Mouse (Mus musculus) skeletal muscle tissue, adult 2 months (tissue): ENCODE data around the gene Cacna1c.
"Not testable (repeated sequence)": the region's sequence is repeated elsewhere in the genome, so short reads cannot be mapped to it uniquely, and the experiment has no call there.

Source experiments
- DNase-seq: peaks from one replicate; pipeline ENCODE4 v3.0.0-alpha.2; 2012; ENCODE audit warnings: low read depth, low spot score

The Cacna1c gene

DNA sequence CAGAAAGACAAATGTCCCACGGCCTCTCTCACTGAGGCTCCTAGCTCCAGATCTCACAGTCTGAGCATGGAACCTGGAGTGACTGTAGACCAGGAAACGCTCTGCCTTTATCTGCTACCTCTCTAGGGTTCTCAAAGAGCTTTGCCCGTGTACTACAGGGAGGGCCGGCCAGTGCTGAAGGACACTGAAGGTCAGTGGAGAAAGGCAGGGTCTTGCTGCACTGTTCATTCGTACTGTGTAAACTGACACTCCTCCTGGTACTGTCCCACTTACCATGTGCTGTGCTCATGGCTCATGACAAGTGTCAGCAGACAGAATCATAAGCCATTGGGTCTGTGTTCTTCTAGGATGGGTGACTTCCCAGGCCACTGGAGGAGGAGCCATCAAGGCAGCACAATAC, 17.2 kb upstream of the Cacna1c start:
- no peak for DNase-seq

GRCm38 (mm10) chr6:119206006-119206405, 9.8 kb upstream of the Cacna1c start:
- not testable (repeated sequence) for DNase-seq

- no peak for DNase-seq
These were observed 8.7 kb upstream of the Cacna1c start for GRCm38 (mm10) chr6:119204915-119205314.

DNA sequence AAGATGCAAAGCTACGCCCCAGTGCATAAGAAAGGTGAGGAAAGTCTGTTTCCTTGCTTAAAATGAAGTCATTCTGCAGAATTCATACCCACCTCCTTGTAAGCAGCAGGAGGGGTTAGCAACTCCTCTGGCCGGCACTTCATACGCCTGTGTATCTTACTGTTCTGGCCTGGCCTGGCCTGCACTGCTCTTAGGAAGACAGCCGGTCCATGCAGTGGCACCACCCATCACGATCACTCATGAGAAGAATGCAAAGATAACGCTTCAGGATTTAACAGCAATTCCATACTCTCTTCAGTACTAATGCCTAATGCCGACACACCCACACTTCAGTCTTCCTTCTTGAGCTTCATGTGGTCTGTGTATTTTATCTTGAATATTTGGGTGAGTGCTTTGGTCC, 8.1 kb upstream of the Cacna1c start:
- DNase-seq = no peak

GRCm38 (mm10) chr6:119201575-119201974, 5.4 kb upstream of the Cacna1c start:
- DNase-seq = no peak

DNA sequence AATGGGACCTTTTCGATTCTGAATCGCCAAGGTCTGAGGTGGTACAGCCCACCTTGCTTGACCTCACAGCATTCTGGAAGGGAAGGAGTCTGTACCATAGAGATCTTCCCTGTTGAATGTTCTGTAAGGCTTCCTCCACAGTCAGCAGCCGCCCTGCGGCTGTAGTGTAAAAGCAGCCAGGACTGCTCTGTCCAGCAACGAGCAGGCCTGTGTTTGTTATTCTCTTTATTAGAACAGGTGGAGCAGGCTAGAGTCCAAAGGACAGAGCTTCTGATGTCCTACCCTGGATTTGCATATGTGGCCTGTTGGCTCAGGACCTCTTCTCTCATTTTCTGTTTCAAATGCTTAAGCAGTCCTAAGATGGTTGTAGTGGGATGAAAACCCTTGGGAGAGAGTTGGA, 4.1 kb upstream of the Cacna1c start:
- DNase-seq = no peak

DNA sequence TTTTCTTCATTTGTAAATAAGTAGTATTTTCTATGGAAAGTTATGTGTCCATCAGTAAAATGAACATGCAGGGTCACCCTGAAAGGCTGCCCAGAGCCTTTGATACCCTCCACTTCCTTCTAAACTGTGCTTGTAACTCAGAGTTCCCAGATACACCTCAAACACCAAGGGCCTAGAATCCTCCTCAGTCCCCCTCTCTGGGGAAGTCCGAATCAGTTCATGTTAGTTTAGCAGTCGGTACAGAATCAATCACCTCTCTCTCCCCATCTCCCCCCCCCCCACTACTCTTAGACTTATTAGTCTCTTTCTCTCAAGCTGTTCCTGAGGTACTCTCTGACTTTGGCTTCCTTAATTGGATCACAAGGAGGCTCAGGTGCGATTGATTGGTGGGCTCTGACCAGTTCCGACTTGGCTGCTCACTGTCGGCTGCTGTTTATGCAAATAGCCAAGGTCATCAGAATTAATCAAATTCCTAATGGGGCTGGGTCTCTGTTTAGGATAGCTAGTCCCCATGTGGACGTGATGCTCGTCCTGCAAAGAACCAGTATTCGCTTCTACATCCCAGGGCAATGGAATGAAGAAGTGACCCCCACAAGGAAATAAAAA, 3.2 kb upstream of the Cacna1c start:
- DNase-seq = no peak

GRCm38 (mm10) chr6:119198534-119199273, 2.5 kb upstream of the Cacna1c start:
- DNase-seq = peak; percentile 7

- no peak for DNase-seq
These were observed 1.6 kb downstream of the Cacna1c start for GRCm38 (mm10) chr6:119194601-119195000.

- no peak for DNase-seq
These were observed 2.1 kb downstream of the Cacna1c start for GRCm38 (mm10) chr6:119194161-119194560.

GRCm38 (mm10) chr6:119193571-119194154, 2.6 kb downstream of the Cacna1c start:
- no peak for DNase-seq

- no peak for DNase-seq
These were observed 4.7 kb downstream of the Cacna1c start for GRCm38 (mm10) chr6:119191478-119191877.

DNA sequence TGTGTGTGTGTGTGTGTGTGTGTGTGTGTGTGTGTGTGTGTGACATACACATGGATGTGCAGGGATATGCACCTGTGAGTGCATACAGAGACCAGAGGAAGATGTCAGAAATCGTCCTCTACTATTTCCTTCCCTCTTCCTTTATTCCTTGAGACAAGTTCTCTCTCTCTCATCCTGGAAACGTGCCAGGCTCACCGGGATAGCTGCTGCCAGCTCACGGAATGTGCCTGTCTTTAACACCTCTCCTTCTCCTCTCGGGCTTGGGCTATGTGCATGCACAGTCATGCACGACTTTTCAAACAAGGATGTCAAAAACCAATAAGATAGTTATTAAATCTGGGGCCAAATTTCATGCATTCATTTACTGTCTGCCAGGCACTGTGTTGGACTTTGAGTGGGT, 8.6 kb downstream of the Cacna1c start:
- no peak for DNase-seq

- DNase-seq = no peak
These were observed 9.6 kb downstream of the Cacna1c start for GRCm38 (mm10) chr6:119186658-119187057.

- no peak for DNase-seq
These were observed 12.4 kb downstream of the Cacna1c start for GRCm38 (mm10) chr6:119183781-119184180.

- DNase-seq = no peak
These were observed 14.0 kb downstream of the Cacna1c start for GRCm38 (mm10) chr6:119182211-119182610.

GRCm38 (mm10) chr6:119180188-119180587, 16.0 kb downstream of the Cacna1c start:
- no peak for DNase-seq

DNA sequence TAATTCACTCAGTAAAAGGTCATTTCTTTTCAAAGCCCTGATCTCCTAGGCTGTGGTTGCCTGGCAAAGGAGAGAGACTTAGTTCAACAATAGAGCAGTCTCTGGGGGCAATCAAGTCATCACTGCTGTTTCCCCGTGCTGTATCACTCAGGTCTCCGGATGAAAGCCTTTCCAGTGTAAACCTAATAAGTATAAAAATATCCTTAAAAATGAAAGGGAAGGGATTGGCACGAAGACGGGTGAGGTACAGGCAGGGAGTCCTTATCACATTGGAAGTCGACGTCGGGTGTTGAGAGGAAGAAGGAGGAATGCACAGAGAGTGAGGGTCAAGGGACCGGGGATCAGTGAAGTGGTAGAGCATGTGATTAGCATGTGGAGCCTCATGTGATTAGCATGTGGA, 19.1 kb downstream of the Cacna1c start:
- DNase-seq = no peak

DNA sequence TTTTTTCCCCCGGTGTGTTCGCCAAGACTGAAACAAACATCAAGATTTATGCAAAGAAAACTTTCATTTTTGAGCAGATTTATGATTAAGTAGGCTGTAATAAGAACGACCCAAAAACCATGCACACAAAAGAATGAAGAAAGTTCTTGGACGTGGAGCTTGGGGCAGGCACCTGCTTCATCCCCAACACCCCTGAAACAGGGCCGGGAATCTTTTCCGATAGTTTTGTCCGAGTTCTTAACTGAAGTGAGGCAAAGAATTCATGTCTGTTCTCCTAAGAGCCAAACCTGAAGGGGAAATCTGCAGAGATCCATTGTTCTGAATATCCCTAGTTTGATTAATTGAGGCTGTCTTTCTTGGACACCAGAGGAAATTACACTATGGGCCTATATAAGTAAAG, 20.1 kb downstream of the Cacna1c start:
- DNase-seq = no peak

DNA sequence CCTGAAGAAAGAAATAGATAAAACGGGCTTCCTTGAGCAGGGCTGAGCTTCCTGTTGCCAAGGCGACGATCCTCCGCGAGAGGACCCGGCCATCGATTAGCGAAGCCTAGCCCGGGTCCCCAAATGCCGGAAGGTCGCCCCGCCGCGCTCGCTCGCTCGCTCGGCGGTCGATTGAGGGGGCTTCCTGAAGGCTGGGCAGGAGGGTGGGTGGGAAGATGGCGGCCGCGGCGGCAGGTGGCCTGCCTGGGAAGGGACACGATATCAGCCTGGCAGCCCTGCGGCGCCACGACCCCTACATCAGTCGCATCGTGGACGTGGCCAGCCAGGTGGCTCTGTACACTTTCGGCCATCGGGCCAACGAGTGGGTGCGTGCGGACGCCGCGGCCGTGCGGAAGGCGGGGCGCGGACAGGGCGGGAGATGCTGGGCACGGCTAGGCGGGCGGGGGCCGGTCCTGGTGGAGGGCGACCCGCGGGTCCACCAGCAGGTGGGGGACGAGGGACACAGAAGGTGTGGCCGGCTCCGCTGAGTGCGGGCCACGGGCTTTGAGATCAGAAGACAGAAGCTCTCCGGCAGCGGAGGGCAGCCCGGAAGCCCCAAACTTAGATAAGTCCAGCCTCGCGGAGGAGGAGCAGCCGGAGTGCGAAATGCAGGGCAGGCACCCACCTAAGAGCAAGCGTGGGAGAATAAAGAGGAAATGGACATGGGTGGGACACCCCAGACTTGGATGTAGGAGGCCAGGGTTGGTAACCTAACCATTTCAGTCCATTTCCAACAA, 21.0 kb downstream of the Cacna1c start, which contains the start of gene Dcp1b:
Gene Dcp1b (plus strand): TSS at position 176 of the 776 bp plus-strand sequence.
- peak; percentile 76 for DNase-seq

GRCm38 (mm10) chr6:119174307-119175074, 21.7 kb downstream of the Cacna1c start:
- no peak for DNase-seq
